33 mouse cellular contexts compared by ENCODE assay signal in the genomic region with DNA sequence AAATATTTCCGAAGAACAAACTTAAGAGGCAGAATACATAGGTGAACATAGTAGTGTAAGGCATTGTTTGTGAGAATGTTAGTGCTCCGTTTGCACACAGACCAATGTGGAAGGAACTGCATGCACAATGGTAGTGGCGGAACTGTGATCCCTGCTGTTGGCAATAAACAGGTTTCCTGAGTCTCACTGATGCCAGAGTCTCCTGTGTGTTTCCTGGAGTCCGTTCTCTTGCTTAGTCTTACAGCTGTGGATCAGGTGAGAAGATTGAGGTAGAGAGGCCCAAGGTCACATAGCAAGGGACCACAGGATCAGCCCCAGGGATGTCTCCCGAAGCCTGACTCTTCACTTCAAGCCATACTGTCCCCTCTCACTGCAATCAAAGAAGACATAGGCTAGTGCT.
"Had no signal": no experiment of that assay in that cellular context is flagged by ENCODE, and none has a peak within 500 bp of the region (broad histone marks: within the 10 kb centered on the region; RNA-seq: fewer than 3 reads in every experiment).

No protein-coding gene starts in this region.

- H3K4me3 ChIP-seq: heart, embryonic 12.5 days; heart, embryonic 13.5 days; heart, embryonic 15.5 days; hindbrain, embryonic 10.5 days; hindbrain, embryonic 12.5 days; hindbrain, embryonic 13.5 days; hindbrain, embryonic 15.5 days; intestine, embryonic 15.5 days; kidney, embryonic 15.5 days; layer of hippocampus, adult 2 months; left cerebral cortex, adult 2 months had no signal

- H3K9ac ChIP-seq: heart, embryonic 12.5 days; heart, embryonic 13.5 days; heart, embryonic 15.5 days; hindbrain, embryonic 12.5 days; hindbrain, embryonic 13.5 days; hindbrain, embryonic 14.5 days; hindbrain, embryonic 15.5 days; intestine, embryonic 15.5 days; kidney, embryonic 15.5 days had no signal

- H3K4me2 ChIP-seq: heart, embryonic 11.5 days; heart, embryonic 12.5 days; heart, embryonic 13.5 days; heart, embryonic 15.5 days; hindbrain, embryonic 12.5 days; hindbrain, embryonic 13.5 days; hindbrain, embryonic 14.5 days; hindbrain, embryonic 15.5 days; intestine, embryonic 15.5 days; kidney, embryonic 15.5 days had no signal

- DNase-seq: heart, postnatal 10 days; heart, postnatal 14 days; heart, postnatal 36 days; kidney, adult 11 months; kidney, adult 18-20 months; kidney, adult 2 months; kidney, adult 8-10 months; kidney, adult 9 months; kidney, postnatal 10 days; kidney, postnatal 14 days; kidney, postnatal 36 days; kidney, postnatal 4 days; layer of hippocampus, adult 9-11 months; layer of hippocampus, postnatal 36 days had no signal

- H3K27me3 ChIP-seq: heart, embryonic 12.5 days; heart, embryonic 13.5 days; heart, embryonic 15.5 days; hindbrain, embryonic 12.5 days; hindbrain, embryonic 13.5 days; hindbrain, embryonic 15.5 days; intestine, embryonic 15.5 days; kidney, embryonic 15.5 days had no signal

- H3K4me1 ChIP-seq: hindbrain, embryonic 10.5 days; hindbrain, embryonic 12.5 days; hindbrain, embryonic 13.5 days; hindbrain, embryonic 15.5 days; intestine, embryonic 15.5 days; kidney, embryonic 15.5 days had no signal

- H3K27ac ChIP-seq: heart, embryonic 13.5 days; heart, embryonic 15.5 days; hindbrain, embryonic 10.5 days; hindbrain, embryonic 12.5 days; hindbrain, embryonic 13.5 days; hindbrain, embryonic 14.5 days; hindbrain, embryonic 15.5 days; hindbrain, postnatal 0 days; intestine, embryonic 15.5 days; kidney, embryonic 15.5 days; kidney, postnatal 0 days; layer of hippocampus, adult 2 months; left cerebral cortex, adult 2 months had no signal

- H3K9me3 ChIP-seq: heart, embryonic 12.5 days; heart, embryonic 13.5 days; heart, embryonic 15.5 days; hindbrain, embryonic 10.5 days; hindbrain, embryonic 12.5 days; hindbrain, embryonic 13.5 days; hindbrain, embryonic 15.5 days; intestine, embryonic 15.5 days; kidney, embryonic 15.5 days had no signal

- ATAC-seq: hindbrain, embryonic 16.5 days; hindbrain, postnatal 0 days; inflammation-experienced regulatory T-cells, adult 6 months; intestine, embryonic 15.5 days; intestine, embryonic 16.5 days; intestine, postnatal 0 days had no signal
